20 mouse cellular contexts compared by ENCODE assay signal in genomic region chr10:8469516-8469915, GRCm38 (mm10).
"Had no signal": no experiment of that assay in that cellular context is flagged by ENCODE, and none has a peak within 500 bp of the region (broad histone marks: within the 10 kb centered on the region; RNA-seq: fewer than 3 reads in every experiment).

No protein-coding gene starts in this region.

- H3K4me2 ChIP-seq: lung, embryonic 15.5 days; midbrain, embryonic 11.5 days; midbrain, embryonic 13.5 days; midbrain, embryonic 15.5 days; neural tube, embryonic 13.5 days; neural tube, embryonic 15.5 days had no signal

- ATAC-seq: lung, postnatal 0 days; midbrain, embryonic 13.5 days had no signal

- H3K27me3 ChIP-seq: lung, embryonic 15.5 days; megakaryocyte, embryonic 14.5 days; midbrain, embryonic 13.5 days; midbrain, embryonic 15.5 days; neural tube, embryonic 13.5 days; neural tube, embryonic 15.5 days had no signal

- H3K4me3 ChIP-seq: lung, embryonic 15.5 days; megakaryocyte, embryonic 14.5 days; midbrain, embryonic 13.5 days; midbrain, embryonic 15.5 days; neural tube, embryonic 13.5 days; neural tube, embryonic 15.5 days had no signal

- DNase-seq: lung, adult 2 months; lung, postnatal 14 days; lung, postnatal 36 days; retina, postnatal 1 day; right cerebral cortex, adult 18-20 months; right cerebral cortex, postnatal 25 days; right cerebral cortex, postnatal 4 days; spleen, adult 18-20 months; thymus, adult 2 months; thymus, postnatal 25 days; thymus, postnatal 4 days had no signal

- H3K9me3 ChIP-seq: lung, embryonic 15.5 days; midbrain, embryonic 13.5 days; midbrain, embryonic 15.5 days; neural tube, embryonic 13.5 days; neural tube, embryonic 15.5 days had no signal

- H3K36me3 ChIP-seq: lung, embryonic 15.5 days; midbrain, embryonic 13.5 days; midbrain, embryonic 15.5 days; neural tube, embryonic 13.5 days; neural tube, embryonic 15.5 days had no signal

- H3K4me1 ChIP-seq: megakaryocyte, embryonic 14.5 days; midbrain, embryonic 13.5 days; midbrain, embryonic 15.5 days; neural tube, embryonic 13.5 days; neural tube, embryonic 15.5 days had no signal

- H3K27ac ChIP-seq: lung, embryonic 15.5 days; macrophage; midbrain, embryonic 13.5 days; midbrain, embryonic 15.5 days; neural tube, embryonic 13.5 days; neural tube, embryonic 15.5 days had no signal

- H3K9ac ChIP-seq: lung, embryonic 15.5 days; midbrain, embryonic 13.5 days; midbrain, embryonic 15.5 days; neural tube, embryonic 13.5 days; neural tube, embryonic 15.5 days had no signal
